ENCODE assay signal across 21 mouse cellular contexts in genomic region chr2:117871507-117872282, GRCm38 (mm10).
A peak's percentile ranks its signal among the peaks of the same experiment; 100 is the strongest.
DNase-seq lines count a peak whose midpoint lies in the region; ATAC-seq and TF ChIP-seq lines count a peak whose summit lies in the region.
"Had no signal": no experiment of that assay in that cellular context is flagged by ENCODE, and none has a peak within 500 bp of the region (broad histone marks: within the 10 kb centered on the region; RNA-seq: fewer than 3 reads in every experiment).

No protein-coding gene starts in this region.

- DNase-seq in forebrain, postnatal 0 days, result no peak
- DNase-seq in R1 (ENCODE audit: low read depth, low spot score), result peak; percentile 3
- no peak for DNase-seq in embryonic facial prominence, embryonic 11.5 days (ENCODE audit: low spot score)
- no peak for DNase-seq in urinary bladder, adult 18-20 months (ENCODE audit: low spot score in 2 of 2)
- DNase-seq in frontal cortex, postnatal 25 days (ENCODE audit: low spot score in 2 of 2), result no peak
- DNase-seq: adrenal gland, adult 8-10 months; cerebellum, adult 9-11 months; gastrocnemius, postnatal 10 days; heart, postnatal 36 days; kidney, adult 2 months; kidney, postnatal 14 days; right cerebral cortex, adult 18-20 months; thymus, postnatal 14 days had no signal

- no peaks in the 10 kb centered on the region for H3K36me3 ChIP-seq in forebrain, embryonic 12.5 days (replicated peaks)
- H3K36me3 ChIP-seq in forebrain, postnatal 0 days (ENCODE audit: insufficient read depth), result no peaks in the 10 kb centered on the region
- no peaks in the 10 kb centered on the region for H3K36me3 ChIP-seq in hindbrain, embryonic 12.5 days
- H3K36me3 ChIP-seq in hindbrain, embryonic 16.5 days (ENCODE audit: control insufficient read depth, insufficient read depth, low read length), result no peaks in the 10 kb centered on the region
- H3K36me3 ChIP-seq in embryonic facial prominence, embryonic 11.5 days (replicated peaks; ENCODE audit: control insufficient read depth, insufficient read depth, low read depth, low read length), result no peaks in the 10 kb centered on the region
- H3K36me3 ChIP-seq: limb, embryonic 15.5 days; liver, embryonic 15.5 days had no signal

- peak; percentile 69 for ATAC-seq in forebrain, embryonic 12.5 days (ENCODE audit: low FRiP score)
- ATAC-seq in forebrain, postnatal 0 days, result no peak
- ATAC-seq in hindbrain, embryonic 12.5 days (ENCODE audit: low FRiP score), result peak; percentile 52
- ATAC-seq in hindbrain, embryonic 16.5 days, result no peak
- peak; percentile 44; the same call in 1 of the 2 replicates for ATAC-seq in embryonic facial prominence, embryonic 11.5 days (replicated peaks; ENCODE audit: insufficient number of reproducible peaks, low FRiP score, low TSS enrichment, low read depth)
- ATAC-seq: inflammation-experienced regulatory T-cells, adult 6 months had no signal

- H3K4me3 ChIP-seq in forebrain, embryonic 12.5 days (replicated peaks), result no peak overlapping the region
- H3K4me3 ChIP-seq in forebrain, postnatal 0 days (ENCODE audit: low read depth, low read length), result no peak overlapping the region
- H3K4me3 ChIP-seq in hindbrain, embryonic 12.5 days, result no peak overlapping the region
- no peak overlapping the region for H3K4me3 ChIP-seq in hindbrain, embryonic 16.5 days (ENCODE audit: low read length)
- no peak overlapping the region for H3K4me3 ChIP-seq in embryonic facial prominence, embryonic 11.5 days (ENCODE audit: low read depth, low read length)
- H3K4me3 ChIP-seq: layer of hippocampus, adult 2 months; limb, embryonic 15.5 days; liver, embryonic 15.5 days had no signal

- no peaks in the 10 kb centered on the region for H3K27me3 ChIP-seq in forebrain, embryonic 12.5 days
- no peaks in the 10 kb centered on the region for H3K27me3 ChIP-seq in forebrain, postnatal 0 days (ENCODE audit: insufficient read depth, low read length)
- H3K27me3 ChIP-seq in hindbrain, embryonic 12.5 days, result no peaks in the 10 kb centered on the region
- H3K27me3 ChIP-seq in hindbrain, embryonic 16.5 days (replicated peaks; ENCODE audit: control insufficient read depth, insufficient read depth, low read length), result no peaks in the 10 kb centered on the region
- H3K27me3 ChIP-seq in embryonic facial prominence, embryonic 11.5 days (ENCODE audit: control insufficient read depth, insufficient read depth, low read length), result no peaks in the 10 kb centered on the region
- H3K27me3 ChIP-seq: limb, embryonic 15.5 days; liver, embryonic 15.5 days had no signal

- 25% methylated on average over 9 of the region's 9 CpGs for WGBS in forebrain, embryonic 12.5 days
- 29% methylated on average over 9 of the region's 9 CpGs for WGBS in forebrain, postnatal 0 days
- 31% methylated on average over 9 of the region's 9 CpGs for WGBS in hindbrain, embryonic 12.5 days
- WGBS in hindbrain, embryonic 16.5 days, result 26% methylated on average over 9 of the region's 9 CpGs
- 59% methylated on average over 9 of the region's 9 CpGs for WGBS in embryonic facial prominence, embryonic 11.5 days

- no peaks in the 10 kb centered on the region for H3K9me3 ChIP-seq in forebrain, embryonic 12.5 days
- H3K9me3 ChIP-seq in forebrain, postnatal 0 days (ENCODE audit: low read length), result no peaks in the 10 kb centered on the region
- H3K9me3 ChIP-seq in hindbrain, embryonic 12.5 days (replicated peaks), result no peaks in the 10 kb centered on the region
- H3K9me3 ChIP-seq in hindbrain, embryonic 16.5 days (ENCODE audit: control insufficient read depth, low read length), result no peaks in the 10 kb centered on the region
- no peaks in the 10 kb centered on the region for H3K9me3 ChIP-seq in embryonic facial prominence, embryonic 11.5 days (replicated peaks; ENCODE audit: control insufficient read depth, low read length)
- H3K9me3 ChIP-seq: limb, embryonic 15.5 days; liver, embryonic 15.5 days had no signal

- no peak for TF ChIP-seq CTCF in forebrain, postnatal 0 days (IDR thresholded peaks at IDR 0.05; ENCODE audit: low read depth)

- no peak overlapping the region for H3K9ac ChIP-seq in forebrain, embryonic 12.5 days
- H3K9ac ChIP-seq in forebrain, postnatal 0 days, result no peak overlapping the region
- H3K9ac ChIP-seq in hindbrain, embryonic 12.5 days, result no peak overlapping the region
- H3K9ac ChIP-seq in hindbrain, embryonic 16.5 days (ENCODE audit: low read depth, low read length), result no peak overlapping the region
- H3K9ac ChIP-seq in embryonic facial prominence, embryonic 11.5 days (replicated peaks; ENCODE audit: low read length), result no peak overlapping the region
- H3K9ac ChIP-seq: limb, embryonic 15.5 days; liver, embryonic 15.5 days had no signal

- H3K4me2 ChIP-seq in forebrain, embryonic 12.5 days, result no peak overlapping the region
- no peak overlapping the region for H3K4me2 ChIP-seq in forebrain, postnatal 0 days (ENCODE audit: low read depth)
- no peak overlapping the region for H3K4me2 ChIP-seq in hindbrain, embryonic 12.5 days (replicated peaks)
- H3K4me2 ChIP-seq in hindbrain, embryonic 16.5 days (ENCODE audit: low read length), result no peak overlapping the region
- H3K4me2 ChIP-seq in embryonic facial prominence, embryonic 11.5 days (ENCODE audit: low read depth, low read length), result no peak overlapping the region
- H3K4me2 ChIP-seq: limb, embryonic 15.5 days; liver, embryonic 15.5 days had no signal

- peak overlapping the region; percentile 16 for H3K27ac ChIP-seq in forebrain, embryonic 12.5 days
- H3K27ac ChIP-seq in forebrain, postnatal 0 days (ENCODE audit: low read depth, low read length), result no peak overlapping the region
- H3K27ac ChIP-seq in hindbrain, embryonic 12.5 days, result no peak overlapping the region
- no peak overlapping the region for H3K27ac ChIP-seq in hindbrain, embryonic 16.5 days (ENCODE audit: low read depth, low read length)
- no peak overlapping the region for H3K27ac ChIP-seq in embryonic facial prominence, embryonic 11.5 days (replicated peaks; ENCODE audit: low read depth, low read length)
- H3K27ac ChIP-seq: layer of hippocampus, adult 2 months; limb, embryonic 15.5 days; liver, embryonic 15.5 days; macrophage had no signal

- H3K4me1 ChIP-seq in forebrain, embryonic 12.5 days, result peaks cover 19% of the 10 kb centered on the region
- H3K4me1 ChIP-seq in forebrain, postnatal 0 days (ENCODE audit: insufficient read depth), result no peaks in the 10 kb centered on the region
- peaks cover 13% of the 10 kb centered on the region for H3K4me1 ChIP-seq in hindbrain, embryonic 12.5 days
- H3K4me1 ChIP-seq in hindbrain, embryonic 16.5 days (ENCODE audit: control insufficient read depth, insufficient read depth, low read depth, low read length), result no peaks in the 10 kb centered on the region
- H3K4me1 ChIP-seq in embryonic facial prominence, embryonic 11.5 days (ENCODE audit: control insufficient read depth, insufficient read depth, low read length), result no peaks in the 10 kb centered on the region
- H3K4me1 ChIP-seq: liver, embryonic 15.5 days had no signal

Comparison
In these comparisons a context has a peak if more than half of its experiments do, and no peak if none do; other contexts are left out.
1. ATAC-seq: peak in forebrain, embryonic 12.5 days (single experiment), hindbrain, embryonic 12.5 days (single experiment) and embryonic facial prominence, embryonic 11.5 days (single experiment); none in forebrain, postnatal 0 days (single experiment) and hindbrain, embryonic 16.5 days (single experiment).